Mouse (Mus musculus) lung, postnatal 14 days (tissue): Measurements from ENCODE around the gene Kif1a.

Source experiments
- DNase-seq: peaks from one replicate; pipeline ENCODE4 v3.0.0; 2021

The Kif1a gene

GRCm38 (mm10) chr1:93101571-93102061 lies at the start of gene Kif1a:
Gene Kif1a (minus strand): TSS chr1:93101951.
- no peak for DNase-seq

GRCm38 (mm10) chr1:93150907-93151661 lies 49.3 kb upstream of the Kif1a start:
- no peak for DNase-seq

- no peak for DNase-seq
Measured at GRCm38 (mm10) chr1:93144176-93144575, 42.4 kb upstream of the Kif1a start.

GRCm38 (mm10) chr1:93142871-93143270 lies 41.1 kb upstream of the Kif1a start:
- no peak for DNase-seq

- DNase-seq: no peak
Measured at GRCm38 (mm10) chr1:93139713-93140112, 38.0 kb upstream of the Kif1a start.

- no peak for DNase-seq
Measured at GRCm38 (mm10) chr1:93138534-93138933, 36.8 kb upstream of the Kif1a start.

GRCm38 (mm10) chr1:93135036-93135526 lies 33.3 kb upstream of the Kif1a start, which contains the start of gene Agxt:
Gene Agxt (plus strand): TSS chr1:93135240.
- no peak for DNase-seq

GRCm38 (mm10) chr1:93132676-93133075 lies 30.9 kb upstream of the Kif1a start:
- no peak for DNase-seq

- peak; percentile 64 for DNase-seq
Measured at GRCm38 (mm10) chr1:93130242-93130983, 28.7 kb upstream of the Kif1a start.

- DNase-seq: peak; percentile 73
Measured at GRCm38 (mm10) chr1:93128710-93129349, 27.1 kb upstream of the Kif1a start.

GRCm38 (mm10) chr1:93128209-93128608 lies 26.5 kb upstream of the Kif1a start:
- DNase-seq: no peak

- no peak for DNase-seq
Measured at GRCm38 (mm10) chr1:93125256-93125655, 23.5 kb upstream of the Kif1a start.

- no peak for DNase-seq
Measured at GRCm38 (mm10) chr1:93124066-93124465, 22.3 kb upstream of the Kif1a start.

- no peak for DNase-seq
Measured at GRCm38 (mm10) chr1:93123179-93123854, 21.6 kb upstream of the Kif1a start.

- no peak for DNase-seq
Measured at GRCm38 (mm10) chr1:93118816-93119215, 17.1 kb upstream of the Kif1a start.

GRCm38 (mm10) chr1:93115471-93115870 lies 13.7 kb upstream of the Kif1a start:
- DNase-seq: no peak

- peak; percentile 54 for DNase-seq
Measured at GRCm38 (mm10) chr1:93114713-93115463, 13.1 kb upstream of the Kif1a start.

- no peak for DNase-seq
Measured at GRCm38 (mm10) chr1:93102700-93103099, 949 bp upstream of the Kif1a start.

GRCm38 (mm10) chr1:93100576-93101491 lies 917 bp downstream of the Kif1a start:
- no peak for DNase-seq

GRCm38 (mm10) chr1:93100243-93100575 lies 1.5 kb downstream of the Kif1a start:
- no peak for DNase-seq

GRCm38 (mm10) chr1:93098956-93099355 lies 2.8 kb downstream of the Kif1a start:
- no peak for DNase-seq
